Mouse (Mus musculus): ENCODE measurements around the gene Gas2l1. TPM values are rescaled to one million over a fixed set of nuclear protein-coding genes. Genes with fewer than 3 reads are reported as not detected.
A peak's percentile ranks its signal among the peaks of the same experiment; 100 is the strongest.

The Gas2l1 gene
- polyA plus RNA-seq, 2 experiments = 10.9 to 12.1 TPM

- ATAC-seq (ENCODE audit: insufficient read depth) (no peak), DNase-seq (ENCODE audit: low read depth in 3 of 3, low spot score in 3 of 3) (no peak)
- Histone ChIP-seq H3K4me1 (replicated peaks; ENCODE audit: control insufficient read depth in 2 of 2, insufficient read depth in 2 of 2, low read length in 1 of 2) (no peaks in the 10 kb centered on the region), H3K36me3 (replicated peaks; ENCODE audit: control insufficient read depth, insufficient read depth, low read depth) (peaks cover 85% of the 10 kb centered on the region), H3K27ac (no peak overlapping the region), H3K4me2 (ENCODE audit: low read depth) (no peak overlapping the region), H3K27me3 (ENCODE audit: control insufficient read depth, insufficient read depth, low read length) (no peaks in the 10 kb centered on the region), H3K4me3 (ENCODE audit: insufficient read depth in 1 of 2, low read depth in 2 of 2, low read length in 2 of 2) (no peak overlapping the region), H3K9me3 (ENCODE audit: control insufficient read depth, low read length) (no peaks in the 10 kb centered on the region), H3K9ac (replicated peaks) (no peak overlapping the region)
- no peak for TF ChIP-seq EP300 (IDR thresholded peaks at IDR 0.05; ENCODE audit: low read depth)
- TF ChIP-seq CTCF (IDR thresholded peaks at IDR 0.05; ENCODE audit: low read depth) = no peak; the same call in 1 of the 2 replicates
Observed at GRCm38 (mm10) chr11:5075760-5076159, 10.6 kb upstream of the Gas2l1 start.

- ATAC-seq (ENCODE audit: insufficient read depth) (no peak), DNase-seq (ENCODE audit: low read depth in 3 of 3, low spot score in 3 of 3) (no peak)
- WGBS (ENCODE audit: insufficient replicate concordance) = 58% methylated on average over 4 of the region's 4 CpGs
- H3K36me3 ChIP-seq (replicated peaks; ENCODE audit: control insufficient read depth, insufficient read depth, low read depth) = peaks cover 85% of the 10 kb centered on the region
- no peak overlapping the region for H3K27ac ChIP-seq
- TF ChIP-seq CTCF (IDR thresholded peaks at IDR 0.05; ENCODE audit: low read depth) (peak; percentile 64), EP300 (IDR thresholded peaks at IDR 0.05; ENCODE audit: low read depth) (no peak)
- no peak overlapping the region for H3K4me3 ChIP-seq (ENCODE audit: insufficient read depth in 1 of 2, low read depth in 2 of 2, low read length in 2 of 2)
- no peaks in the 10 kb centered on the region for H3K4me1 ChIP-seq (replicated peaks; ENCODE audit: control insufficient read depth in 2 of 2, insufficient read depth in 2 of 2, low read length in 1 of 2)
- H3K4me2 ChIP-seq (ENCODE audit: low read depth) = no peak overlapping the region
- no peaks in the 10 kb centered on the region for H3K9me3 ChIP-seq (ENCODE audit: control insufficient read depth, low read length)
- H3K9ac ChIP-seq (replicated peaks) = no peak overlapping the region
- no peaks in the 10 kb centered on the region for H3K27me3 ChIP-seq (ENCODE audit: control insufficient read depth, insufficient read depth, low read length)
Observed at GRCm38 (mm10) chr11:5074882-5075281, 9.8 kb upstream of the Gas2l1 start.

DNA sequence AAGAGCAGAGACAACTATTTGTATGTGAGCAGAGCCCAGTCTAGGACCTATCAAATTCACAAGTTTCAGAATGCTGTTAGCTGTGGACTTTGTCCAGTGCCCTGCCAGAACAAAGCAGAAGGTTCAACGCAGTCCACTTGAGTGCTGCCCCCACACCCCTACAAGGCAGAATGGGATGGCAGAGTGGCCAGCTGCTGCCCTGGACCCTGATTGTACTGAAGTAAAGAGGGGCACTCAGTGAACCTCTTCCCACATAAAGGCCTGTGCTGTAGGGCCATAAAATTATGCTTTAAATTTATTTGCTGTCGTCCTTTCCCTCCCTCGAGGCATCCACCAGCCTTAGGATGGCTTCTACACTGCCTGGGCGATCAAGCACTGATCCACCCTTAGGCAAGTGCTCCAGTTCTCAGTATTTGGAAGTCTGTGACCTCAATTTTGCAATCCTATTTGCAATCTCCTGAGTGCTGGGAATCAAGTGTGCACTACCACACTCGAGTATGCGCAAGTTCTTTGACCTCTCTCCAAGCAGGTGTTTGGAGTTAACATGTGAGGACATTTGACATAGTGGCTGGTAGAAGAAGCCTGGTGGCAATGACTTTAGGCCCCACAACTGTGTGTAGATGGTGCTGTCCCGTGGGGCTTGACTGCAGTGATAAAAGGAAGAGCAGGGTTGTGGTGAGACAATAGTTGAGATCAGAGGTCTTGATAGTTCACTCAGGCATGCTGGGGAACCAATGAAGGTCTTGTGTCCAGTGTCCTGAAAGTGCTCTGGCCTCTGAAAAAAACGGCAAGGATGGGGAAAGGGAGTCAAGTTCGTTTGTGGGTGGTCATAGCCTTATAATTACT is 3.2 kb upstream of the Gas2l1 start:
- H3K4me2 ChIP-seq (ENCODE audit: low read depth) = no peak overlapping the region
- ATAC-seq (ENCODE audit: insufficient read depth) (no peak), DNase-seq (ENCODE audit: low read depth in 3 of 3, low spot score in 3 of 3) (no peak)
- H3K4me1 ChIP-seq (replicated peaks; ENCODE audit: control insufficient read depth in 2 of 2, insufficient read depth in 2 of 2, low read length in 1 of 2) = peaks cover 5 to 10% of the 10 kb centered on the region in 2 experiments; a peak in 2 of 4 replicates
- no peak for TF ChIP-seq EP300 (IDR thresholded peaks at IDR 0.05; ENCODE audit: low read depth)
- H3K27me3 ChIP-seq (ENCODE audit: control insufficient read depth, insufficient read depth, low read length) = peaks cover 11% of the 10 kb centered on the region
- H3K4me3 ChIP-seq (ENCODE audit: insufficient read depth in 1 of 2, low read depth in 2 of 2, low read length in 2 of 2) = no peak overlapping the region
- H3K9ac ChIP-seq (replicated peaks) = no peak overlapping the region
- H3K9me3 ChIP-seq (ENCODE audit: control insufficient read depth, low read length) = no peaks in the 10 kb centered on the region
- H3K27ac ChIP-seq = no peak overlapping the region
- peaks cover 50% of the 10 kb centered on the region for H3K36me3 ChIP-seq (replicated peaks; ENCODE audit: control insufficient read depth, insufficient read depth, low read depth)
- 56% methylated on average over 9 of the region's 9 CpGs for WGBS (ENCODE audit: insufficient replicate concordance)

GRCm38 (mm10) chr11:5067063-5067462 is 1.9 kb upstream of the Gas2l1 start:
- peaks cover 24% of the 10 kb centered on the region for H3K27me3 ChIP-seq (ENCODE audit: control insufficient read depth, insufficient read depth, low read length)
- peaks cover 37% of the 10 kb centered on the region for H3K36me3 ChIP-seq (replicated peaks; ENCODE audit: control insufficient read depth, insufficient read depth, low read depth)
- H3K4me1 ChIP-seq (replicated peaks; ENCODE audit: control insufficient read depth in 2 of 2, insufficient read depth in 2 of 2, low read length in 1 of 2) = peaks cover 5 to 10% of the 10 kb centered on the region in 2 experiments; a peak in 2 of 4 replicates
- H3K4me2 ChIP-seq (ENCODE audit: low read depth) = no peak overlapping the region
- no peaks in the 10 kb centered on the region for H3K9me3 ChIP-seq (ENCODE audit: control insufficient read depth, low read length)
- no peak overlapping the region for H3K4me3 ChIP-seq (ENCODE audit: insufficient read depth in 1 of 2, low read depth in 2 of 2, low read length in 2 of 2)
- no peak for TF ChIP-seq EP300 (IDR thresholded peaks at IDR 0.05; ENCODE audit: low read depth)
- no peak for TF ChIP-seq CTCF (IDR thresholded peaks at IDR 0.05; ENCODE audit: low read depth)
- DNase-seq (ENCODE audit: low read depth in 3 of 3, low spot score in 3 of 3) (no peak), ATAC-seq (ENCODE audit: insufficient read depth) (no peak)
- H3K27ac ChIP-seq = no peak overlapping the region
- no peak overlapping the region for H3K9ac ChIP-seq (replicated peaks)

- 24% methylated on average over 38 of the region's 38 CpGs for WGBS (ENCODE audit: insufficient replicate concordance)
- no peaks in the 10 kb centered on the region for H3K9me3 ChIP-seq (ENCODE audit: control insufficient read depth, low read length)
- peak overlapping the region; percentile 63 to 78 for H3K4me3 ChIP-seq (ENCODE audit: insufficient read depth in 1 of 2, low read depth in 2 of 2, low read length in 2 of 2)
- no peak overlapping the region for H3K27ac ChIP-seq
- H3K27me3 ChIP-seq (ENCODE audit: control insufficient read depth, insufficient read depth, low read length) = peaks cover 50% of the 10 kb centered on the region
- H3K4me1 ChIP-seq (replicated peaks; ENCODE audit: control insufficient read depth in 2 of 2, insufficient read depth in 2 of 2, low read length in 1 of 2) = peaks cover 5 to 10% of the 10 kb centered on the region in 2 experiments; a peak in 2 of 4 replicates
- ATAC-seq (ENCODE audit: insufficient read depth) (no peak; the same call in 1 of the 2 replicates), DNase-seq (ENCODE audit: low read depth in 3 of 3, low spot score in 3 of 3) (no peak)
- peak overlapping the region; percentile 77 for H3K4me2 ChIP-seq (ENCODE audit: low read depth)
- H3K9ac ChIP-seq (replicated peaks) = peak overlapping the region; percentile 62
- H3K36me3 ChIP-seq (replicated peaks; ENCODE audit: control insufficient read depth, insufficient read depth, low read depth) = peaks cover 13% of the 10 kb centered on the region
- TF ChIP-seq CTCF (IDR thresholded peaks at IDR 0.05; ENCODE audit: low read depth) (no peak), EP300 (IDR thresholded peaks at IDR 0.05; ENCODE audit: low read depth) (no peak)
Observed at GRCm38 (mm10) chr11:5064282-5065055, 658 bp downstream of the Gas2l1 start.
